Mouse (Mus musculus) liver, embryonic 13.5 days (tissue): ENCODE results near the gene Dnah5. TPM values are rescaled to one million over a fixed set of nuclear protein-coding genes. Genes with fewer than 3 reads are reported as not detected.

ENCODE experiments used
- ATAC-seq: fragments of 200-750 bp; cut with Nextera tagmentation; 2 replicates; pipeline ENCODE4 v1.8.0; 2017; ENCODE audit warnings: low read depth, mild to moderate bottlenecking, moderate number of reproducible peaks, moderate library complexity
- DNase-seq: peaks from one replicate; pipeline ENCODE4 v3.0.0; 2022
- H3K27ac ChIP-seq: fragments of 300-500 bp; sonication (generic); 2 replicates; pipeline ENCODE4 v1.5.1; 2015; ENCODE audit warnings: moderate library complexity, mild to moderate bottlenecking, inconsistent platforms
- H3K27me3 ChIP-seq: fragments of 300-500 bp; sonication (generic); 2 replicates; pipeline ENCODE4 v1.6.1; 2015; ENCODE audit warnings: mild to moderate bottlenecking, inconsistent platforms
- H3K36me3 ChIP-seq: fragments of 300-500 bp; sonication (generic); 2 replicates; pipeline ENCODE4 v1.6.1; 2015; ENCODE audit warnings: mild to moderate bottlenecking, inconsistent platforms
- H3K4me1 ChIP-seq: fragments of 300-500 bp; sonication (generic); replicated peaks from 2 replicates; pipeline ENCODE4 v1.6.1; 2015; ENCODE audit warnings: inconsistent platforms
- H3K4me2 ChIP-seq: fragments of 300-500 bp; sonication (generic); 2 replicates; pipeline ENCODE4 v1.6.1; 2015; ENCODE audit warnings: inconsistent platforms, mild to moderate bottlenecking, moderate library complexity
- H3K4me3 ChIP-seq: fragments of 300-500 bp; sonication (generic); replicated peaks from 2 replicates; pipeline ENCODE4 v1.5.1; 2015; ENCODE audit warnings: mild to moderate bottlenecking, inconsistent platforms
- H3K9ac ChIP-seq: fragments of 300-500 bp; sonication (generic); 2 replicates; pipeline ENCODE4 v1.6.1; 2015; ENCODE audit warnings: mild to moderate bottlenecking, inconsistent platforms
- H3K9me3 ChIP-seq: fragments of 300-500 bp; sonication (generic); replicated peaks from 2 replicates; pipeline ENCODE4 v1.6.1; 2016; ENCODE audit warnings: inconsistent platforms
- WGBS: fragments of 180-500 bp; shearing (Covaris S2); methylation state at CpG from one replicate; pipeline ENCODE4 v1.1.7; 2015; ENCODE audit not compliant: insufficient replicate concordance; 5-methylcytosine and 5-hydroxymethylcytosine counted together
- polyA plus RNA-seq: library from polyadenylated mRNA; unstranded; fragments of >200 nt; fragmentation: Nextera tagmentation; extraction: Ambion mirVana; gene quantifications from 2 replicates; pipeline ENCODE4 v1.2.1, GENCODE M21; 2015

The Dnah5 gene
- polyA plus RNA-seq, 1 experiment from 2014 or later = under 0.01 TPM

DNA sequence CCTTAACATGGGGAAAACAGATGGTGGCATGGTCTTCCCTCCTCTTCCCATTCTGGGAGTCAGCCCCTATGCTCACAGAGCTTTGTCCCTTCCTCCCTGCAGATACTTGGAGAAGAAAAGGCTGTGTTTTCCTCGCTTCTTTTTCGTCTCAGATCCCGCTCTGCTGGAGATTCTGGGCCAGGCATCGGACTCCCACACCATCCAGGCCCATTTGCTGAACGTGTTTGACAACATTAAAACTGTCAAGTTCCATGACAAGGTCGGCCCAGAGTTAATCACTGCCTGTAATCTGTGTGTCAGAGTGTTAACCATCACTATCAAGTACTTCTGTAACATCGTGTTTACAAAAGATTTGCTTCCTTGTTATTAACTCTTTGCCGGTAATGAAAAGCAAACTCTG lies 103.6 kb downstream of the Dnah5 start:
- Histone ChIP-seq H3K4me1 (no peaks in the 10 kb centered on the region), H3K9ac (no peak overlapping the region), H3K27ac (no peak overlapping the region), H3K4me2 (no peak overlapping the region), H3K27me3 (no peaks in the 10 kb centered on the region), H3K4me3 (no peak overlapping the region), H3K36me3 (no peaks in the 10 kb centered on the region), H3K9me3 (no peaks in the 10 kb centered on the region)
- 53% methylated on average over 8 of the region's 8 CpGs for WGBS
- ATAC-seq = no peak
- DNase-seq = no peak

GRCm38 (mm10) chr15:28307884-28308283 lies 104.3 kb downstream of the Dnah5 start:
- no peak for ATAC-seq
- H3K36me3 ChIP-seq = no peaks in the 10 kb centered on the region
- no peaks in the 10 kb centered on the region for H3K27me3 ChIP-seq
- no peaks in the 10 kb centered on the region for H3K9me3 ChIP-seq
- no peak overlapping the region for H3K4me2 ChIP-seq
- 72% methylated on average over 2 of the region's 2 CpGs for WGBS
- no peak overlapping the region for H3K9ac ChIP-seq
- no peaks in the 10 kb centered on the region for H3K4me1 ChIP-seq
- no peak overlapping the region for H3K4me3 ChIP-seq
- no peak for DNase-seq
- no peak overlapping the region for H3K27ac ChIP-seq

DNA sequence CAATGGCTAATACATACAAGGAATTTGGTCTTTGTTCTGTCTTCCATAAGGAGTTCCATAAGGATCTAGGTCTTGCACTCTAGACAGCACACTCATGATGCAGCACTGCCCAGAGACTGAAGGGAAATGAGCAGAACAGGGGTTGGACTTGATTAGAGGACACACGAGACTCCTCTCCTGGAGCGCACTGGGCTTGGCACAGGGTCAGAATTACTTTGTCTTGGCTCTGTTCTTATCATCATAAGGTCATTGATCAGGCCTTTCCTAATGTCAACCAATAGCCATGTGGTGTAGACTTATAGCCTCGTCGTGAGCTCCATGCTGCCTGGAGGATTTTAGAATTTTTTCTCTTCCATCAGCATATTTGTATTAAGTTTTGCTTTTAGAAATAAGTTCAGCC lies 107.0 kb downstream of the Dnah5 start:
- H3K27me3 ChIP-seq = no peaks in the 10 kb centered on the region
- no peaks in the 10 kb centered on the region for H3K9me3 ChIP-seq
- no peak for ATAC-seq
- DNase-seq = no peak
- 58% methylated on average over 4 of the region's 4 CpGs for WGBS
- H3K36me3 ChIP-seq = no peaks in the 10 kb centered on the region
- H3K27ac ChIP-seq = no peak overlapping the region
- H3K4me1 ChIP-seq = no peaks in the 10 kb centered on the region
- no peak overlapping the region for H3K4me2 ChIP-seq
- no peak overlapping the region for H3K9ac ChIP-seq
- no peak overlapping the region for H3K4me3 ChIP-seq

- H3K27me3 ChIP-seq = no peaks in the 10 kb centered on the region
- H3K4me1 ChIP-seq = no peaks in the 10 kb centered on the region
- no peak overlapping the region for H3K9ac ChIP-seq
- no peak for ATAC-seq
- no peak overlapping the region for H3K27ac ChIP-seq
- no peaks in the 10 kb centered on the region for H3K9me3 ChIP-seq
- H3K4me3 ChIP-seq = no peak overlapping the region
- no peaks in the 10 kb centered on the region for H3K36me3 ChIP-seq
- DNase-seq = no peak
- no peak overlapping the region for H3K4me2 ChIP-seq
- 71% methylated on average over 14 of the region's 14 CpGs for WGBS
These were observed 109.9 kb downstream of the Dnah5 start for GRCm38 (mm10) chr15:28313451-28313850.

- no peak overlapping the region for H3K27ac ChIP-seq
- H3K36me3 ChIP-seq = no peaks in the 10 kb centered on the region
- H3K4me1 ChIP-seq = no peaks in the 10 kb centered on the region
- DNase-seq (no peak), ATAC-seq (no peak)
- no peak overlapping the region for H3K4me2 ChIP-seq
- no peak overlapping the region for H3K4me3 ChIP-seq
- no peaks in the 10 kb centered on the region for H3K27me3 ChIP-seq
- 28% methylated on average over 6 of the region's 6 CpGs for WGBS
- H3K9ac ChIP-seq = no peak overlapping the region
- no peaks in the 10 kb centered on the region for H3K9me3 ChIP-seq
These were observed 112.4 kb downstream of the Dnah5 start for GRCm38 (mm10) chr15:28315812-28316528.

- H3K4me3 ChIP-seq = no peak overlapping the region
- ATAC-seq = no peak
- no peak overlapping the region for H3K27ac ChIP-seq
- no peak for DNase-seq
- WGBS = 65% methylated on average over 7 of the region's 7 CpGs
- H3K4me2 ChIP-seq = no peak overlapping the region
- H3K4me1 ChIP-seq = no peaks in the 10 kb centered on the region
- no peaks in the 10 kb centered on the region for H3K9me3 ChIP-seq
- H3K9ac ChIP-seq = no peak overlapping the region
- H3K27me3 ChIP-seq = no peaks in the 10 kb centered on the region
- H3K36me3 ChIP-seq = no peaks in the 10 kb centered on the region
These were observed 119.0 kb downstream of the Dnah5 start for GRCm38 (mm10) chr15:28322533-28322932.

DNA sequence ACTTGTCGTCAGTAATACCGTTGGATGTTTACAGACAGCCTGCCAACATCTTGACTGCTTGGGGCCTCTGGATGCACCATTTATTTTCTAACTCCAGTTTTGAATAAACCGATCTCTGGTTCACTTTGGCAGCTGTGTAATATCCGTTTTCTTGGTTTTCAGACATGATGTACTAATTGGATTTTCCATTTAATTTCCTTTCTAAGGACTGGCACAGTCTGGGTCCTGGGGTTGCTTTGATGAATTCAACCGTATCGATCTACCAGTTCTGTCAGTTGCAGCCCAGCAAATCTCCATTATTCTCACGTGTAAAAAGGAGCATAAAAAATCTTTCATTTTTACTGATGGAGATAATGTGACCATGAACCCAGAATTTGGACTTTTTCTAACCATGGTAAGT lies 123.4 kb downstream of the Dnah5 start:
- Histone ChIP-seq H3K27ac (no peak overlapping the region), H3K4me2 (no peak overlapping the region), H3K9ac (no peak overlapping the region), H3K4me3 (no peak overlapping the region), H3K27me3 (no peaks in the 10 kb centered on the region), H3K36me3 (no peaks in the 10 kb centered on the region), H3K9me3 (no peaks in the 10 kb centered on the region), H3K4me1 (no peaks in the 10 kb centered on the region)
- DNase-seq = no peak
- ATAC-seq = no peak
- WGBS = 67% methylated on average over 7 of the region's 7 CpGs

GRCm38 (mm10) chr15:28327441-28327840 lies 123.9 kb downstream of the Dnah5 start:
- H3K27me3 ChIP-seq = no peaks in the 10 kb centered on the region
- DNase-seq (no peak), ATAC-seq (no peak)
- no peaks in the 10 kb centered on the region for H3K4me1 ChIP-seq
- WGBS = 67% methylated on average over 9 of the region's 9 CpGs
- H3K4me3 ChIP-seq = no peak overlapping the region
- no peak overlapping the region for H3K4me2 ChIP-seq
- H3K9ac ChIP-seq = no peak overlapping the region
- H3K36me3 ChIP-seq = no peaks in the 10 kb centered on the region
- no peaks in the 10 kb centered on the region for H3K9me3 ChIP-seq
- no peak overlapping the region for H3K27ac ChIP-seq

GRCm38 (mm10) chr15:28341151-28341550 lies 137.6 kb downstream of the Dnah5 start:
- no peak overlapping the region for H3K4me3 ChIP-seq
- H3K4me2 ChIP-seq = no peak overlapping the region
- H3K27me3 ChIP-seq = no peaks in the 10 kb centered on the region
- no peak overlapping the region for H3K9ac ChIP-seq
- H3K9me3 ChIP-seq = no peaks in the 10 kb centered on the region
- H3K36me3 ChIP-seq = no peaks in the 10 kb centered on the region
- H3K27ac ChIP-seq = no peak overlapping the region
- WGBS = 38% methylated on average over 4 of the region's 4 CpGs
- H3K4me1 ChIP-seq = no peaks in the 10 kb centered on the region
- DNase-seq (no peak), ATAC-seq (no peak)

GRCm38 (mm10) chr15:28367561-28367960 lies 164.0 kb downstream of the Dnah5 start:
- no peaks in the 10 kb centered on the region for H3K4me1 ChIP-seq
- 60% methylated on average over 11 of the region's 11 CpGs for WGBS
- no peak overlapping the region for H3K4me2 ChIP-seq
- no peaks in the 10 kb centered on the region for H3K9me3 ChIP-seq
- H3K9ac ChIP-seq = no peak overlapping the region
- no peaks in the 10 kb centered on the region for H3K36me3 ChIP-seq
- no peak for DNase-seq
- no peak overlapping the region for H3K4me3 ChIP-seq
- H3K27ac ChIP-seq = no peak overlapping the region
- ATAC-seq = no peak
- no peaks in the 10 kb centered on the region for H3K27me3 ChIP-seq

- Histone ChIP-seq H3K9ac (no peak overlapping the region), H3K4me1 (no peaks in the 10 kb centered on the region), H3K4me2 (no peak overlapping the region), H3K36me3 (no peaks in the 10 kb centered on the region), H3K9me3 (no peaks in the 10 kb centered on the region), H3K27ac (no peak overlapping the region), H3K4me3 (no peak overlapping the region), H3K27me3 (no peaks in the 10 kb centered on the region)
- WGBS = 60% methylated on average over 6 of the region's 6 CpGs
- no peak for ATAC-seq
- no peak for DNase-seq
These were observed 166.9 kb downstream of the Dnah5 start for GRCm38 (mm10) chr15:28370431-28370830.

GRCm38 (mm10) chr15:28371506-28371905 lies 168.0 kb downstream of the Dnah5 start:
- no peak overlapping the region for H3K4me3 ChIP-seq
- no peaks in the 10 kb centered on the region for H3K4me1 ChIP-seq
- H3K9me3 ChIP-seq = no peaks in the 10 kb centered on the region
- H3K4me2 ChIP-seq = no peak overlapping the region
- no peaks in the 10 kb centered on the region for H3K27me3 ChIP-seq
- H3K36me3 ChIP-seq = no peaks in the 10 kb centered on the region
- no peak overlapping the region for H3K27ac ChIP-seq
- no peak for ATAC-seq
- WGBS = 44% methylated on average over 2 of the region's 2 CpGs
- no peak overlapping the region for H3K9ac ChIP-seq
- no peak for DNase-seq
